Mouse (Mus musculus): Measurements from ENCODE around the gene Pcyt2. TPM values are rescaled to one million over a fixed set of nuclear protein-coding genes. Genes with fewer than 3 reads are reported as not detected.

Gene Pcyt2
- polyA plus RNA-seq, 1 experiment = 117 TPM

DNA sequence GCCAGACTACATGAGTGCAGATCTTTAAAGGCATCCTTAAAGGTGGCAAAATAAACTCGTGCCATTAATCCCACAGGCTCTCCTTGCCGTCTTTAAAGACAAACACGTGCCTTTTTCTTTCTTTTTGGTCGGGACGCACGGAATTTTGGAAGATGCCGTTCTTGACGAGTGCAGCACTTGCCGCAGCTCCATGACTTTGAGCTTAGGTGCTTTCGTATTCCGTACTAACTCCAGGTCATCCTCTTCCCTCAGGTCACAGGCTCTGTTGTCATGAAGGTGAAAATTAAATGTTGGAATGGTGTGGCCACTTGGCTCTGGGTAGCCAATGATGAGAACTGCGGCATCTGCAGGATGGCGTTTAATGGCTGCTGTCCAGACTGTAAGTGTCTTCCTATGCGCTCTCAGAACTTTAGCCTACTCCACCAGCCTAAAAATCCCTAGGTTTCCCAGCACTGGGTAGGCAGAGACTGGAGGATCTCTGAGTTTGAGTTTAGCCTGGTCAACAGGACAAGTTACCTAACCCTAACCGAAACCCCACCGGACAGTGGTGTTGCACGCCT is 18.7 kb downstream of the Pcyt2 start:
- peak overlapping the region; percentile 100 for H3K4me2 ChIP-seq (ENCODE audit: low read depth)
- peak overlapping the region; percentile 83 for H3ac ChIP-seq (ENCODE audit: control insufficient read depth, insufficient read length)
- no peak for TF ChIP-seq CEBPB (IDR thresholded peaks at IDR 0.05; ENCODE audit: insufficient read depth, poor library complexity, severe bottlenecking)
- TF ChIP-seq MYOG (IDR thresholded peaks at IDR 0.05; ENCODE audit: control insufficient read depth in 1 of 3, insufficient read depth in 1 of 3, insufficient read length in 2 of 3, low read depth in 2 of 3) = no peak
- no peak for TF ChIP-seq MYOD1 (IDR thresholded peaks at IDR 0.05; ENCODE audit: control insufficient read depth in 1 of 3, insufficient read length in 2 of 3, low read depth in 2 of 3)
- no peak for TF ChIP-seq TCF3 (IDR thresholded peaks at IDR 0.05; ENCODE audit: insufficient read length, low read depth)
- no peaks in the 10 kb centered on the region for H3K27me3 ChIP-seq (ENCODE audit: control insufficient read depth, insufficient read depth, insufficient read length)
- peaks cover 36% of the 10 kb centered on the region for H3K36me3 ChIP-seq (ENCODE audit: control insufficient read depth, insufficient read depth)
- peaks cover 55% of the 10 kb centered on the region for H3K79me2 ChIP-seq (ENCODE audit: control insufficient read depth, insufficient read depth)
- H3K4me3 ChIP-seq = peak overlapping the region; percentile 57

DNA sequence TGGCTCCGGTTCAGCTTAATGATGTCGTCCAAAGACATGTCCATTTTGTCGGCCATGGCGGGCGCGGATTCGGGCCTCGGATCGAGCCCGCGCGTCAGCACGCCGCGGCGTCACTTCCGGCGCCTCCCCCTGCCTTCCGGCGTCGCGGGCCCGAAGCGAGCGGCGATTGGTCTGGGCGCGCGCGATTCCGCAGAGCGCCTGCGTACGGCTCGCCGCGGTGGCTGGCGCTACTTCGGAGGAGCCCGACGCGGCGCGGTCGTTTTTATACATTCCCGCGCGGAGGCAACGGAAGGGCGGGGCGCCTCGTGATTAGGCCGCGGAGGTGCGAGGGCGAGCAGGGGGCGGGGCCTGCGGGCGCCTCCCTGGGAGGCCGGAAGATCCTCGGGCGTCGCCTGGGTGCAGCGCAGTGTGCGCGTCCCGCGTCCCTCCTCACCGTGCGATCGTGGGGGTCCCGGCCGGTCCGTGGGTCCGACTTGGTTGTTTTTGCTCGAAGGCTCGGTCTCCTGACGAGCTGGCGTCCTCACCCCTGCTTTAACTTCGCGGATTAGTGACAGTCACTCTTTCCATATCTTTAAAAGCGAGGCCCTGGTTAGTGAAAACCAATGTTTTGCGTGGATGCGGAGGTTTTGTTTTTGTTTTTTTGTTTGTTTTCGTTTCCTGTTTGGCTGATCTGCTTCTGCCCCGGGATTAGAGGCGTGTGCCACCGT is 19.3 kb downstream of the Pcyt2 start, which contains the start of the genes Alyref and Anapc11:
TSS of gene Alyref (minus strand) at position 83 of the 707 bp plus-strand sequence.
TSS of gene Anapc11 (plus strand) at position 139 of the 707 bp plus-strand sequence.
- no peaks in the 10 kb centered on the region for H3K27me3 ChIP-seq (ENCODE audit: control insufficient read depth, insufficient read depth, insufficient read length)
- peak within 1 kb of the TSS; percentile 83 for H3ac ChIP-seq (ENCODE audit: control insufficient read depth, insufficient read length)
- TF ChIP-seq SRF (IDR thresholded peaks at IDR 0.05; ENCODE audit: control insufficient read depth, insufficient read length, low read depth) (peak; percentile 60), E2F4 (IDR thresholded peaks at IDR 0.05; ENCODE audit: insufficient read depth) (peak; percentile 91), MYOG (IDR thresholded peaks at IDR 0.05; ENCODE audit: control insufficient read depth in 1 of 3, insufficient read depth in 1 of 3, insufficient read length in 2 of 3, low read depth in 2 of 3) (peak in 1 of 3 experiments; percentile 22), POLR2AphosphoS2 (IDR thresholded peaks at IDR 0.05; ENCODE audit: insufficient read length, low read depth) (peak; percentile 99), TCF12 (IDR thresholded peaks at IDR 0.05; ENCODE audit: insufficient read depth, poor library complexity, severe bottlenecking) (no peak), CEBPB (IDR thresholded peaks at IDR 0.05; ENCODE audit: insufficient read depth, poor library complexity, severe bottlenecking) (no peak), USF1 (IDR thresholded peaks at IDR 0.05; ENCODE audit: low read depth) (no peak), POLR2A (IDR thresholded peaks at IDR 0.05; ENCODE audit: insufficient read length, low read depth) (peak; percentile 96), REST (IDR thresholded peaks at IDR 0.05; ENCODE audit: insufficient read depth, insufficient read length) (peak; percentile 40), MAX (IDR thresholded peaks at IDR 0.05; ENCODE audit: low read depth) (peak; percentile 87)
- H3K36me3 ChIP-seq (ENCODE audit: control insufficient read depth, insufficient read depth) = peaks cover 43% of the 10 kb centered on the region
- peak within 1 kb of the TSS; percentile 100 for H3K4me2 ChIP-seq (ENCODE audit: low read depth)
- peak within 1 kb of the TSS; percentile 57 for H3K4me3 ChIP-seq
- peaks cover 62% of the 10 kb centered on the region for H3K79me2 ChIP-seq (ENCODE audit: control insufficient read depth, insufficient read depth)

DNA sequence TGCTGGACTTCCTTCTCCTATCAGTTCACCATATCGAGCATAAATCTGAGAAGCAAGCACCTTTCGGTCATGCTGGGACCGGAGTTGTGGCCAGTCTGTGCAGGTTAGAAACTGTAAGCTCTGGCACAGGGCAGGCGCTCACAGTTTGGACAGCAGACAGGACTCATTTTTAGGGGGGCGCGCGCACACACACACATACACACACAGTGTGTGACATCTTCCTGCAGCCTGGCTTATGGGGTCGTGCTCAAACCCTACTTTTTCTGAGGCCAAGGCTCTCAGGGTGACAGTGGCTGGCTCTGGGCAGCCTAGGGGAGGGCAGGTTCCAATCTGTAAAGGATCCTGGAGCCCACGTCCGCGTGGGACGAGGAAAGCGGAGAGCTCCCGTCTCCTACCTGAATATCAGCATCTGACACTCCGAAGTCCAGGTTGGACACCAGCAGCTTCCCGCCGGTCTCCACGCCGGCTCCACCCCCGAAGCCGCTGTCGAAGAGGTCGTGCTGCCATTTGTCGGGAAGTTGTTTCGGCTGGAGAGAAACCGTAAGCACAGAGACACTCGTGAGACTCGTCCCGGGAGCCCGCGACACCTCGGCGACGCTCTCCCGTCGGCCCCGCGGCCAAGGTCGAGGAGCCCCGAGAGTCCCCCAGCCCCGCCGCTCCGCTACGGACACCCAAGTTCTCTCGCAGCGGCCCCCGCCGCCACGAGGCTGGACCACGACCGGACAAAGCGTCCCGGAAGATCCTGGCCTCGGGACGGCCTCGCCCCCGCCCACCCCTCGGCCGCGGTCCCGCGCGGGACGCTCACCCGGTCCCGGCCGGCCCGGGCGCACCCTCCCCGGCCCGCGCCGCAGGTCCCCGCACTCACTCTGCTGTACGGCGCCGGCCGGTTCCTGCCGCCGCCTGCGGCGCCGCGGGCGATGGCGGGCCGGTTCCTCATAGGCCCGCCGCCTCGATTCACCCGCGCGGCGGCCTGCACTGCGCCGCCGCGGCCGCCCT is 20.2 kb downstream of the Pcyt2 start:
- TF ChIP-seq REST (IDR thresholded peaks at IDR 0.05; ENCODE audit: insufficient read depth, insufficient read length) (no peak), MAX (IDR thresholded peaks at IDR 0.05; ENCODE audit: low read depth) (no peak), MYOG (IDR thresholded peaks at IDR 0.05; ENCODE audit: control insufficient read depth in 1 of 3, insufficient read depth in 1 of 3, insufficient read length in 2 of 3, low read depth in 2 of 3) (no peak), MYOD1 (IDR thresholded peaks at IDR 0.05; ENCODE audit: control insufficient read depth in 1 of 3, insufficient read length in 2 of 3, low read depth in 2 of 3) (peak in 1 of 3 experiments; percentile 1), POLR2A (IDR thresholded peaks at IDR 0.05; ENCODE audit: insufficient read length, low read depth) (no peak)
- Histone ChIP-seq H3K4me3 (peak overlapping the region; percentile 57), H3K27me3 (ENCODE audit: control insufficient read depth, insufficient read depth, insufficient read length) (no peaks in the 10 kb centered on the region), H3ac (ENCODE audit: control insufficient read depth, insufficient read length) (peak overlapping the region; percentile 83), H3K36me3 (ENCODE audit: control insufficient read depth, insufficient read depth) (peaks cover 52% of the 10 kb centered on the region), H3K4me2 (ENCODE audit: low read depth) (peak overlapping the region; percentile 96), H3K79me2 (ENCODE audit: control insufficient read depth, insufficient read depth) (peaks cover 71% of the 10 kb centered on the region)

DNA sequence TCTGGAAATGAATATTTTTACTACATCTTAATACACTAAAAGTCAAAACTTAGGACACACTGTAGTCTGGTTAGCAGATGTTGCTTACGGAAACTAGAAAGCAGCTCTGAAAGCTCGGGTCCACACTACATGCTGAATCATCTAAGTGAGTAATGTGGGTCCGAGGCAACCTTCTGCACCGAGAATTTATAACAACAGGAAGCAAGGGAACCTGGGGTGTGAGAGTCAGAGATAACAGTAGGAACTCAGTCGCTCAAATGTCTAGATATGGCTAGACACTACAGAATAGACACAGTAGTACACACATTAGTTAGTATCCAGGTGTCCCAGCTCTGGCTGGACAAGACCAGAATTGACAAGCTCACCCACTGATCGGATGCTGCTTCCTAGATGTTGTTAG is 29.2 kb downstream of the Pcyt2 start:
- Histone ChIP-seq H3ac (ENCODE audit: control insufficient read depth, insufficient read length) (no peak overlapping the region), H3K36me3 (ENCODE audit: control insufficient read depth, insufficient read depth) (peaks cover 34% of the 10 kb centered on the region), H3K4me3 (no peak overlapping the region), H3K4me2 (ENCODE audit: low read depth) (no peak overlapping the region), H3K79me2 (ENCODE audit: control insufficient read depth, insufficient read depth) (peaks cover 27% of the 10 kb centered on the region), H3K27me3 (ENCODE audit: control insufficient read depth, insufficient read depth, insufficient read length) (no peaks in the 10 kb centered on the region)
- TF ChIP-seq MYOD1 (IDR thresholded peaks at IDR 0.05; ENCODE audit: control insufficient read depth in 1 of 3, insufficient read length in 2 of 3, low read depth in 2 of 3) (no peak), MAX (IDR thresholded peaks at IDR 0.05; ENCODE audit: low read depth) (no peak), E2F4 (IDR thresholded peaks at IDR 0.05; ENCODE audit: insufficient read depth) (no peak), REST (IDR thresholded peaks at IDR 0.05; ENCODE audit: insufficient read depth, insufficient read length) (no peak), SRF (IDR thresholded peaks at IDR 0.05; ENCODE audit: control insufficient read depth, insufficient read length, low read depth) (no peak), MYOG (IDR thresholded peaks at IDR 0.05; ENCODE audit: control insufficient read depth in 1 of 3, insufficient read depth in 1 of 3, insufficient read length in 2 of 3, low read depth in 2 of 3) (no peak), USF1 (IDR thresholded peaks at IDR 0.05; ENCODE audit: low read depth) (no peak), TCF3 (IDR thresholded peaks at IDR 0.05; ENCODE audit: insufficient read length, low read depth) (no peak), POLR2A (IDR thresholded peaks at IDR 0.05; ENCODE audit: insufficient read length, low read depth) (no peak), CEBPB (IDR thresholded peaks at IDR 0.05; ENCODE audit: insufficient read depth, poor library complexity, severe bottlenecking) (no peak)
